Mouse (Mus musculus): ENCODE results near the gene Pou4f2. TPM values are rescaled to one million over a fixed set of nuclear protein-coding genes. Genes with fewer than 3 reads are reported as not detected.

Gene Pou4f2
- polyA plus RNA-seq, 1 experiment: not detected

- H3K27ac ChIP-seq (ENCODE audit: insufficient read depth, low read length): no peak overlapping the region
- no peaks in the 10 kb centered on the region for H3K4me1 ChIP-seq (ENCODE audit: control insufficient read depth, insufficient read depth, low read length)
- H3K4me3 ChIP-seq (ENCODE audit: insufficient read depth, low read length): no peak overlapping the region
- no peak for TF ChIP-seq POLR2A (IDR thresholded peaks at IDR 0.05; ENCODE audit: extremely low read depth, insufficient read depth, low read length)
- no peak for TF ChIP-seq CTCF (IDR thresholded peaks at IDR 0.05; ENCODE audit: extremely low read depth, insufficient read depth, low read length)
These were observed 12.5 kb downstream of the Pou4f2 start for GRCm38 (mm10) chr8:78423937-78424336.

GRCm38 (mm10) chr8:78420101-78420503, 16.3 kb downstream of the Pou4f2 start:
- Histone ChIP-seq H3K4me1 (ENCODE audit: control insufficient read depth, insufficient read depth, low read length) (no peaks in the 10 kb centered on the region), H3K27ac (ENCODE audit: insufficient read depth, low read length) (no peak overlapping the region), H3K4me3 (ENCODE audit: insufficient read depth, low read length) (no peak overlapping the region)
- TF ChIP-seq CTCF (IDR thresholded peaks at IDR 0.05; ENCODE audit: extremely low read depth, insufficient read depth, low read length) (no peak), POLR2A (IDR thresholded peaks at IDR 0.05; ENCODE audit: extremely low read depth, insufficient read depth, low read length) (no peak)

- TF ChIP-seq CTCF (IDR thresholded peaks at IDR 0.05; ENCODE audit: extremely low read depth, insufficient read depth, low read length) (no peak), POLR2A (IDR thresholded peaks at IDR 0.05; ENCODE audit: extremely low read depth, insufficient read depth, low read length) (no peak)
- Histone ChIP-seq H3K4me3 (ENCODE audit: insufficient read depth, low read length) (no peak overlapping the region), H3K27ac (ENCODE audit: insufficient read depth, low read length) (no peak overlapping the region), H3K4me1 (ENCODE audit: control insufficient read depth, insufficient read depth, low read length) (no peaks in the 10 kb centered on the region)
These were observed 17.2 kb downstream of the Pou4f2 start for GRCm38 (mm10) chr8:78419272-78419671.

- Histone ChIP-seq H3K4me3 (ENCODE audit: insufficient read depth, low read length) (no peak overlapping the region), H3K4me1 (ENCODE audit: control insufficient read depth, insufficient read depth, low read length) (no peaks in the 10 kb centered on the region), H3K27ac (ENCODE audit: insufficient read depth, low read length) (no peak overlapping the region)
- TF ChIP-seq CTCF (IDR thresholded peaks at IDR 0.05; ENCODE audit: extremely low read depth, insufficient read depth, low read length) (no peak), POLR2A (IDR thresholded peaks at IDR 0.05; ENCODE audit: extremely low read depth, insufficient read depth, low read length) (no peak)
These were observed 45.7 kb downstream of the Pou4f2 start for GRCm38 (mm10) chr8:78390756-78391155.

Other genes with a start within 250 kb of the Pou4f2 start
- gene Ttc29, start 223.3 kb downstream of the Pou4f2 start, polyA plus RNA-seq (2012; rRNA removed): 0.13 and 0.44 TPM in 2 replicates
- gene Rbmxl1, start 72.3 kb upstream of the Pou4f2 start, polyA plus RNA-seq (2012; rRNA removed): 50.8 and 53.2 TPM in 2 replicates
- gene Slc10a7, start 72.7 kb upstream of the Pou4f2 start, polyA plus RNA-seq (2012; rRNA removed): 4.1 and 4.8 TPM in 2 replicates

Data from cortical plate, adult 2 months (tissue).